Mouse (Mus musculus) liver, embryonic 16.5 days (tissue): ENCODE measurements around the gene Cmtm7. TPM values are rescaled to one million over a fixed set of nuclear protein-coding genes. Genes with fewer than 3 reads are reported as not detected.

ENCODE experiments used
- ATAC-seq: fragments of 200-750 bp; cut with Nextera tagmentation; 2 replicates; pipeline ENCODE4 v1.8.0; 2017; ENCODE audit warnings: low read depth, mild to moderate bottlenecking, moderate number of reproducible peaks, moderate library complexity
- H3K27ac ChIP-seq: fragments of 300-500 bp; sonication (generic); 2 replicates; pipeline ENCODE4 v1.5.1; 2014; ENCODE audit warnings: mild to moderate bottlenecking, low read length
- H3K27me3 ChIP-seq: fragments of 300-500 bp; sonication (generic); 2 replicates; pipeline ENCODE4 v1.6.1; 2014; ENCODE audit warnings: low read depth, low read length, mixed read lengths; ENCODE audit not compliant: control insufficient read depth, insufficient read depth
- H3K36me3 ChIP-seq: fragments of 300-500 bp; sonication (generic); 2 replicates; pipeline ENCODE4 v1.6.1; 2014; ENCODE audit warnings: mild to moderate bottlenecking; ENCODE audit not compliant: control insufficient read depth, insufficient read depth
- H3K4me1 ChIP-seq: fragments of 300-500 bp; sonication (generic); 2 replicates; pipeline ENCODE4 v1.6.1; 2014; ENCODE audit warnings: low read depth, low read length, mixed read lengths; ENCODE audit not compliant: control insufficient read depth
- H3K4me2 ChIP-seq: fragments of 300-500 bp; sonication (generic); 2 replicates; pipeline ENCODE4 v1.6.1; 2014; ENCODE audit warnings: low read depth, low read length, mixed read lengths
- H3K4me3 ChIP-seq: fragments of 300-500 bp; sonication (generic); 2 replicates; pipeline ENCODE4 v1.5.1; 2014; ENCODE audit warnings: low read depth, mild to moderate bottlenecking, low read length
- H3K9ac ChIP-seq: fragments of 300-500 bp; sonication (generic); 2 replicates; pipeline ENCODE4 v1.6.1; 2014; ENCODE audit warnings: low read depth, low read length
- H3K9me3 ChIP-seq: fragments of 300-500 bp; sonication (generic); replicated peaks from 2 replicates; pipeline ENCODE4 v1.6.1; 2016; ENCODE audit warnings: low read length; ENCODE audit not compliant: control insufficient read depth
- WGBS: fragments of 180-500 bp; shearing (Covaris S2); extraction: QIAGEN DNeasy Blood & Tissue Kit; methylation state at CpG from one replicate; pipeline ENCODE4 v1.1.7; 2014; ENCODE audit not compliant: insufficient replicate concordance; 5-methylcytosine and 5-hydroxymethylcytosine counted together
- polyA plus RNA-seq: library from polyadenylated mRNA; unstranded; fragments of >200 nt; fragmentation: Nextera tagmentation; extraction: Ambion mirVana; gene quantifications from 2 replicates; pipeline ENCODE4 v1.2.1, GENCODE M21; 2015

Cmtm7 gene
- polyA plus RNA-seq, 1 experiment from 2014 or later: 50.5 TPM

- no peaks in the 10 kb centered on the region for H3K27me3 ChIP-seq
- ATAC-seq: peak; percentile 73
- no peak overlapping the region for H3K4me3 ChIP-seq
- H3K9me3 ChIP-seq: no peaks in the 10 kb centered on the region
- no peak overlapping the region for H3K4me2 ChIP-seq
- H3K36me3 ChIP-seq: no peaks in the 10 kb centered on the region; the same call in 1 of the 2 replicates
- H3K27ac ChIP-seq: peak overlapping the region; percentile 66
- peaks cover 12% of the 10 kb centered on the region for H3K4me1 ChIP-seq
- 46% methylated on average over 7 of the region's 7 CpGs for WGBS
- H3K9ac ChIP-seq: no peak overlapping the region
Measured at GRCm38 (mm10) chr9:114817012-114817411, 35.4 kb upstream of the Cmtm7 start.

- H3K4me1 ChIP-seq: peaks cover 12% of the 10 kb centered on the region
- H3K27ac ChIP-seq: peak overlapping the region; percentile 58
- H3K4me2 ChIP-seq: no peak overlapping the region
- no peaks in the 10 kb centered on the region for H3K27me3 ChIP-seq
- no peak overlapping the region for H3K9ac ChIP-seq
- H3K9me3 ChIP-seq: no peaks in the 10 kb centered on the region
- ATAC-seq: no peak
- H3K4me3 ChIP-seq: no peak overlapping the region
- no peaks in the 10 kb centered on the region; the same call in 1 of the 2 replicates for H3K36me3 ChIP-seq
- 77% methylated on average over 7 of the region's 7 CpGs for WGBS
Measured at GRCm38 (mm10) chr9:114816121-114816520, 34.5 kb upstream of the Cmtm7 start.

- no peak overlapping the region for H3K4me2 ChIP-seq
- H3K4me1 ChIP-seq: peaks cover 12% of the 10 kb centered on the region
- WGBS: 38% methylated on average over 4 of the region's 4 CpGs
- peak overlapping the region; percentile 58 for H3K27ac ChIP-seq
- no peak overlapping the region for H3K4me3 ChIP-seq
- no peaks in the 10 kb centered on the region for H3K9me3 ChIP-seq
- ATAC-seq: peak; percentile 65
- H3K27me3 ChIP-seq: no peaks in the 10 kb centered on the region
- no peak overlapping the region for H3K9ac ChIP-seq
- no peaks in the 10 kb centered on the region; the same call in 1 of the 2 replicates for H3K36me3 ChIP-seq
Measured at GRCm38 (mm10) chr9:114815315-114815714, 33.7 kb upstream of the Cmtm7 start.

DNA sequence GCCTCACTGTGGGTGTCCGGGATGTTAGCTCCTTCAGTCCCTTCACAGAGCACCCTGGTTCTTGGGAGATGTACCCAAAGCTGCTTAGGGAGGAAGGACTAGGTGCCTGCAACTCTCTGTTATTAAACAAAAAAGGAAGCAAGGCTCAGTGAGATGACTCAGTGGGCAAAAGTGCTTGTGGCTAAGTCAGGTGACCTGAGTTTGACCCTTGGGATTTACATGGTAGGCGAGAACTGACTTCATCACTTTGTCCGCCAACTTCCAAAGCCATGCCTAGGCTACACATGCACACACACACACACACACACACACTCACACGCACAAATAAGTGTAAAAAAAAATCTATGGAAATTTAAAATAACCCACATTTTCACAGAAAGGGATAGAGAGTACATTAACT lies 30.3 kb upstream of the Cmtm7 start:
- ATAC-seq: no peak
- Histone ChIP-seq H3K4me1 (peaks cover 9% of the 10 kb centered on the region), H3K9me3 (no peaks in the 10 kb centered on the region), H3K4me2 (no peak overlapping the region), H3K9ac (no peak overlapping the region), H3K36me3 (no peaks in the 10 kb centered on the region; the same call in 1 of the 2 replicates), H3K4me3 (no peak overlapping the region), H3K27me3 (no peaks in the 10 kb centered on the region), H3K27ac (no peak overlapping the region)
- WGBS: 55% methylated on average over 4 of the region's 4 CpGs

GRCm38 (mm10) chr9:114810837-114811236 lies 29.2 kb upstream of the Cmtm7 start:
- peak overlapping the region; percentile 10; the same call in 1 of the 2 replicates for H3K4me2 ChIP-seq
- no peak; the same call in 1 of the 2 replicates for ATAC-seq
- WGBS: 30% methylated on average over 11 of the region's 11 CpGs
- H3K9ac ChIP-seq: no peak overlapping the region
- H3K4me3 ChIP-seq: no peak overlapping the region
- no peak overlapping the region; the same call in 1 of the 2 replicates for H3K27ac ChIP-seq
- peaks cover 3% of the 10 kb centered on the region for H3K4me1 ChIP-seq
- H3K27me3 ChIP-seq: no peaks in the 10 kb centered on the region
- H3K36me3 ChIP-seq: no peaks in the 10 kb centered on the region; the same call in 1 of the 2 replicates
- H3K9me3 ChIP-seq: no peaks in the 10 kb centered on the region

- Histone ChIP-seq H3K9ac (no peak overlapping the region), H3K9me3 (no peaks in the 10 kb centered on the region), H3K36me3 (no peaks in the 10 kb centered on the region), H3K4me2 (no peak overlapping the region), H3K4me1 (no peaks in the 10 kb centered on the region; the same call in none of the 2 replicates), H3K27me3 (no peaks in the 10 kb centered on the region), H3K4me3 (no peak overlapping the region), H3K27ac (no peak overlapping the region)
- ATAC-seq: 0 out of 2 replicates have a peak, but pooled peaks have one; percentile 30
- WGBS: 52% methylated on average over 5 of the region's 5 CpGs
Measured at GRCm38 (mm10) chr9:114808671-114809070, 27.0 kb upstream of the Cmtm7 start.

DNA sequence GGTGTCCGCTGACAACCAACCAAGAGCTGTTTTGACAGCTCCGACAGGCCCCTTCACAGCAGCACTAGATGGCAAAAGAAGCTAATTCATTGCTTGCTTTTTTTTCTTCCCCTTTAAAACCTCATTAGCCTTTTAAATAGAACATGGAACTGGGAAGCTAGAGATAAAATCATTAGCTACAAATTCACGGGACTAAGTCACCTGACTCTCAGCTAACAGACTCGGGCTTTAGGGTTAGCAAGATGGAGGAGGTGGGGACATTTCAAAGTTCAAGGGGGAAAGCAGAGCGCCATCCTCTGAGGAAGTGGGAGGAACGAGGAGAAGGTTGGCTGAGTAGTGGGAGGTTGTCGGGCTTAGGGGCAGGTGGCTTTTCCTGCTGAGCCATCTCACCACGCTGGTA lies 25.6 kb upstream of the Cmtm7 start:
- Histone ChIP-seq H3K27me3 (no peaks in the 10 kb centered on the region), H3K27ac (no peak overlapping the region), H3K9ac (no peak overlapping the region), H3K9me3 (no peaks in the 10 kb centered on the region), H3K4me3 (no peak overlapping the region), H3K36me3 (no peaks in the 10 kb centered on the region), H3K4me2 (no peak overlapping the region), H3K4me1 (no peaks in the 10 kb centered on the region; the same call in none of the 2 replicates)
- no peak for ATAC-seq
- 35% methylated on average over 8 of the region's 8 CpGs for WGBS

- Histone ChIP-seq H3K36me3 (no peaks in the 10 kb centered on the region), H3K4me2 (no peak overlapping the region), H3K9ac (no peak overlapping the region), H3K27ac (no peak overlapping the region), H3K27me3 (no peaks in the 10 kb centered on the region), H3K4me3 (no peak overlapping the region), H3K9me3 (no peaks in the 10 kb centered on the region), H3K4me1 (no peaks in the 10 kb centered on the region; the same call in 1 of the 2 replicates)
- ATAC-seq: peak; percentile 69
- WGBS: 75% methylated on average over 19 of the region's 19 CpGs
Measured at GRCm38 (mm10) chr9:114805151-114805671, 23.6 kb upstream of the Cmtm7 start.

DNA sequence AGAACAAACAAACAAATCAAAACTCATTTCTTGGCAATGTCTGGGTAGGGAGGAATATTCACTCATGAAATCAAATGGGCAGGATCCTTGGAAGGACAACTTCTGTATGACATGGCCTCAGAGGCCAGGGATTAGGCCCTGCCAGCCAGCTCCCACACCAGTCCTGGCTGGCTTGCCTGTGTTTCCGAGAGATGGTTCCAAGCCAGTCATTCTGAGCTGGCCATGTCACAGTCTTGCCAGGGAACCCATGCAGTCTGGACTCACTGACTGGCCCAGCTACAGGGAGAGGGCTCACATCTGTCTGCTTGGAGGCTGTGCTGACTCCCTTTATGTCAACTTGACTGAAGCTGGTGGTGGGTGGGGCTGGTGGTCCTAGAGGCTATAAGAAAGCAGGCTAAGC lies 20.5 kb upstream of the Cmtm7 start:
- no peaks in the 10 kb centered on the region for H3K4me1 ChIP-seq
- no peak overlapping the region for H3K27ac ChIP-seq
- 58% methylated on average over 1 of the region's 1 CpGs for WGBS
- H3K36me3 ChIP-seq: no peaks in the 10 kb centered on the region
- no peak for ATAC-seq
- no peak overlapping the region for H3K4me2 ChIP-seq
- no peaks in the 10 kb centered on the region for H3K27me3 ChIP-seq
- H3K4me3 ChIP-seq: no peak overlapping the region
- no peaks in the 10 kb centered on the region for H3K9me3 ChIP-seq
- H3K9ac ChIP-seq: no peak overlapping the region
